Mouse (Mus musculus) stomach, postnatal 0 days (tissue): Measurements from ENCODE around the gene Bcl11a. TPM values are rescaled to one million over a fixed set of nuclear protein-coding genes. Genes with fewer than 3 reads are reported as not detected.

Source experiments
- ATAC-seq: fragments of 200-750 bp; cut with Nextera tagmentation; 2 replicates; pipeline ENCODE4 v1.8.0; 2017; ENCODE audit not compliant: low FRiP score, low TSS enrichment
- DNase-seq: peaks from one replicate; pipeline ENCODE4 v3.0.0-alpha.2; 2016; ENCODE audit warnings: low spot score
- H3K27ac ChIP-seq: fragments of 300-500 bp; sonication (generic); replicated peaks from 2 replicates; pipeline ENCODE4 v1.5.1; 2014; ENCODE audit warnings: mild to moderate bottlenecking, control low read depth
- H3K27me3 ChIP-seq: fragments of 300-500 bp; sonication (generic); 2 replicates; pipeline ENCODE4 v1.6.1; 2014; ENCODE audit warnings: low read length; ENCODE audit not compliant: control insufficient read depth, insufficient read depth
- H3K36me3 ChIP-seq: fragments of 300-500 bp; sonication (generic); 2 replicates; pipeline ENCODE4 v1.6.1; 2014; ENCODE audit warnings: low read length, mixed read lengths; ENCODE audit not compliant: control insufficient read depth, insufficient read depth
- H3K4me1 ChIP-seq: fragments of 300-500 bp; sonication (generic); replicated peaks from 2 replicates; pipeline ENCODE4 v1.6.1; 2014; ENCODE audit warnings: antibody characterized with exemption; ENCODE audit not compliant: control insufficient read depth, insufficient read depth
- H3K4me2 ChIP-seq: fragments of 300-500 bp; sonication (generic); replicated peaks from 2 replicates; pipeline ENCODE4 v1.6.1; 2014; ENCODE audit warnings: low read depth, mild to moderate bottlenecking, control low read depth, moderate library complexity
- H3K4me3 ChIP-seq: fragments of 300-500 bp; sonication (generic); 2 replicates; pipeline ENCODE4 v1.5.1; 2014; ENCODE audit warnings: low read depth, low read length, control low read depth
- H3K9ac ChIP-seq: fragments of 300-500 bp; sonication (generic); 2 replicates; pipeline ENCODE4 v1.6.1; 2014; ENCODE audit warnings: mild to moderate bottlenecking, low read length, control low read depth, mixed read lengths
- H3K9me3 ChIP-seq: fragments of 300-500 bp; sonication (generic); 2 replicates; pipeline ENCODE4 v1.6.1; 2016; ENCODE audit warnings: low read length; ENCODE audit not compliant: control insufficient read depth
- CTCF ChIP-seq: IDR thresholded peaks from 2 replicates; pipeline ENCODE4 v1.5.1; 2016; ENCODE audit warnings: antibody characterized with exemption, low read depth, mild to moderate bottlenecking, moderate library complexity
- EP300 ChIP-seq: optimal IDR thresholded peaks from 2 replicates; pipeline ENCODE3; 2016; ENCODE audit warnings: antibody characterized with exemption
- WGBS: fragments of 180-500 bp; shearing (Covaris S2); extraction: QIAGEN DNeasy Blood & Tissue Kit; methylation state at CpG from one replicate; pipeline ENCODE4 v1.1.7; 2014; 5-methylcytosine and 5-hydroxymethylcytosine counted together
- polyA plus RNA-seq: library from polyadenylated mRNA; unstranded; fragments of >200 nt; fragmentation: Nextera tagmentation; extraction: Ambion mirVana; gene quantifications from 2 replicates; pipeline ENCODE4 v1.2.1, GENCODE M21; 2015

Gene Bcl11a
- polyA plus RNA-seq, 1 experiment from 2014 or later, result 10.5 TPM

DNA sequence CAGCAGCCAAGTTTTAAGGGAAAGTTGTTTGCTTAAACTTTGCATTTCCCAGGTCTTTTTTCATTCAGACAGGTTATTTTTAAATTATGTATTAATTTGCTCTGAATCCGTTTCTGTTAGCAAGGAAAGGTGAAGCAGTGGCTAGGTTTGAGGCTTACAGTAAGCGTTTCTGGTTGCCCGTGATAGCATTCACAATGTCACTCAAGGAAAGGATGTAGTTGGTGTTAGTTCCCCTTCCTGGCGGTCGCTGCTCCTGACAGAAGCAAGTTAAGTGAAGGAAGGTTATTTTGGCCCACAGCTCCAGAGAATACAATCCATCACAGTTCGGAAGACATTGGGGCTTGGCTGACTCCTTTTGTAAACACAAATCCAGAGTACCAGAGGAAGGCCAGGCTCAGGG is 61.6 kb downstream of the Bcl11a start:
- TF ChIP-seq EP300, result no peak
- TF ChIP-seq CTCF, result no peak

DNA sequence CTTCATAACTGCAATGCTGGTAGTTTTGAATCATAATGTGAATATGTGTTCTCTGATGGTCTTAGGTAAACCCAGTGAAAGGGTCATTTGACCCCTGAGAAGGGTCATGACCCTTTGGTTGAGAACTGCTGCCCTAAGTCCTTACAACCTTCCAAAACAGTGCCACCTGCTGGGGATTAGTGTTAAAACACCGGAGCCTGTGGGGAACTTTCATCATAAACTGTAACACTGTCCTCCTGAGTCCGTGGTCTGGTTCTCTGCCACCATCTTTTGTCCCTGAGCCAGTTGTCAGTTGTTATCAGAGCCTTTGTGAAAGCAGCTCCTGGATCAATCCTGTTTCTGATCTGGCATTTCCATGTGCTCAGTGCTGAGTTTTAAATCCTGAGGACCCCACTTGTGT is 62.1 kb downstream of the Bcl11a start:
- no peaks in the 10 kb centered on the region for H3K27me3 ChIP-seq
- H3K4me2 ChIP-seq, result no peak overlapping the region
- no peak overlapping the region for H3K4me3 ChIP-seq
- no peak overlapping the region for H3K9ac ChIP-seq
- 91% methylated on average over 2 of the region's 2 CpGs for WGBS
- H3K27ac ChIP-seq, result no peak overlapping the region
- TF ChIP-seq CTCF (peak; percentile 40), EP300 (no peak)
- H3K4me1 ChIP-seq, result no peaks in the 10 kb centered on the region
- no peaks in the 10 kb centered on the region for H3K9me3 ChIP-seq
- DNase-seq (no peak), ATAC-seq (no peak)
- H3K36me3 ChIP-seq, result no peaks in the 10 kb centered on the region; the same call in 1 of the 2 replicates

More for the DNA sequence above, 61.6 kb downstream of the Bcl11a start:
- Histone ChIP-seq H3K4me3 (no peak overlapping the region), H3K27me3 (no peaks in the 10 kb centered on the region), H3K36me3 (no peaks in the 10 kb centered on the region; the same call in 1 of the 2 replicates), H3K4me2 (no peak overlapping the region), H3K9ac (no peak overlapping the region), H3K9me3 (no peaks in the 10 kb centered on the region), H3K27ac (no peak overlapping the region), H3K4me1 (no peaks in the 10 kb centered on the region)
- DNase-seq (no peak), ATAC-seq (no peak)
- 52% methylated on average over 6 of the region's 6 CpGs for WGBS

- DNase-seq (no peak), ATAC-seq (no peak)
- no peaks in the 10 kb centered on the region for H3K9me3 ChIP-seq
- H3K36me3 ChIP-seq, result no peaks in the 10 kb centered on the region; the same call in 1 of the 2 replicates
- WGBS, result 86% methylated on average over 2 of the region's 2 CpGs
- no peak overlapping the region for H3K27ac ChIP-seq
- H3K9ac ChIP-seq, result no peak overlapping the region
- H3K27me3 ChIP-seq, result no peaks in the 10 kb centered on the region
- H3K4me1 ChIP-seq, result no peaks in the 10 kb centered on the region
- no peak overlapping the region for H3K4me2 ChIP-seq
- TF ChIP-seq EP300 (no peak), CTCF (no peak)
- H3K4me3 ChIP-seq, result no peak overlapping the region
Observed at GRCm38 (mm10) chr11:24140948-24141347, 63.1 kb downstream of the Bcl11a start.

GRCm38 (mm10) chr11:24141479-24142251 is 63.8 kb downstream of the Bcl11a start:
- no peak overlapping the region for H3K9ac ChIP-seq
- DNase-seq, result no peak
- H3K27me3 ChIP-seq, result no peaks in the 10 kb centered on the region
- H3K4me3 ChIP-seq, result no peak overlapping the region
- no peak for ATAC-seq
- no peak overlapping the region for H3K27ac ChIP-seq
- no peaks in the 10 kb centered on the region for H3K4me1 ChIP-seq
- H3K36me3 ChIP-seq, result no peaks in the 10 kb centered on the region; the same call in 1 of the 2 replicates
- H3K4me2 ChIP-seq, result no peak overlapping the region
- 74% methylated on average over 10 of the region's 10 CpGs for WGBS
- TF ChIP-seq CTCF (no peak), EP300 (no peak)
- H3K9me3 ChIP-seq, result no peaks in the 10 kb centered on the region

- Histone ChIP-seq H3K36me3 (no peaks in the 10 kb centered on the region; the same call in 1 of the 2 replicates), H3K27ac (no peak overlapping the region), H3K4me1 (no peaks in the 10 kb centered on the region), H3K27me3 (no peaks in the 10 kb centered on the region), H3K9ac (no peak overlapping the region), H3K4me3 (no peak overlapping the region), H3K4me2 (no peak overlapping the region), H3K9me3 (no peaks in the 10 kb centered on the region)
- WGBS, result 65% methylated on average over 9 of the region's 9 CpGs
- no peak for DNase-seq
- TF ChIP-seq CTCF, result no peak
- no peak for TF ChIP-seq EP300
- ATAC-seq, result no peak
Observed at GRCm38 (mm10) chr11:24142316-24142715, 64.5 kb downstream of the Bcl11a start.
